Mouse (Mus musculus) E14TG2a.4 (cell line): ENCODE results near the gene Pf4.

Experiments used
- H3K27me3 ChIP-seq: 2 replicates; pipeline ENCODE4 v1.6.1; 2014; ENCODE audit warnings: low read length, control low read depth; ENCODE audit not compliant: insufficient read depth
- H3K36me3 ChIP-seq: 2 replicates; pipeline ENCODE4 v1.6.1; 2014; ENCODE audit warnings: low read length, control low read depth; ENCODE audit not compliant: insufficient read depth
- H3K4me1 ChIP-seq: replicated peaks from 2 replicates; pipeline ENCODE4 v1.6.1; 2014; ENCODE audit warnings: low read depth, low read length, control low read depth
- H3K4me3 ChIP-seq: replicated peaks from 2 replicates; pipeline ENCODE4 v1.5.1; 2014; ENCODE audit warnings: mild to moderate bottlenecking, low read length
- H3K9me3 ChIP-seq: 2 replicates; pipeline ENCODE4 v1.6.1; 2014; ENCODE audit warnings: low read length, control low read depth
- CTCF ChIP-seq: conservative IDR thresholded peaks from 2 replicates; pipeline ENCODE4 v1.5.1; 2014; ENCODE audit warnings: low read length
- NANOG ChIP-seq: IDR thresholded peaks from 2 replicates; pipeline ENCODE4 v1.6.1; 2014; ENCODE audit warnings: borderline replicate concordance, low read length, mixed read lengths
- POU5F1 ChIP-seq: IDR thresholded peaks from 2 replicates; pipeline ENCODE4 v1.6.1; 2014; ENCODE audit warnings: low read length, borderline replicate concordance

Gene Pf4

DNA sequence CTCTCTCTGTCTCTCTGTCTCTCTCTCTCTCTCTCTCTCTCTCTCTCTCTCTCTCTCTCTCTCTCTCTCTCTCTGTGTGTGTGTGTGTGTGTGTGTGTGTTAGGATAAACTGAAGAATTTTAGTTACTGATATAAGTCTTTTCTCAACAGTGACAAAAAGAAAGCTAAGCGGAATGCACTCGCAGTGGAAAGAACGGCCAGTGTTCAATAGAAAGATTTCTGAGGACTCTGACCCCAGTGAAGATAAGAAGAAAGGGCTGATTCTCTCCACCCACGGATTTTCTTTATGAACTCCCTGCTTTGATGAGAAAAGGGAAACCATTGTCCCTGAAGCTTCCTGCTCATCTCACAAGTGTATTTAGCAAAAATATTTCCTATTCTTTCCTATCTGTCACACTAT, 11.9 kb upstream of the Pf4 start:
- Histone ChIP-seq H3K27me3 (peaks cover 24% of the 10 kb centered on the region), H3K9me3 (no peaks in the 10 kb centered on the region), H3K4me3 (no peak overlapping the region), H3K4me1 (peaks cover 24% of the 10 kb centered on the region), H3K36me3 (no peaks in the 10 kb centered on the region)
- TF ChIP-seq NANOG = no peak
- no peak for TF ChIP-seq POU5F1
- no peak for TF ChIP-seq CTCF

DNA sequence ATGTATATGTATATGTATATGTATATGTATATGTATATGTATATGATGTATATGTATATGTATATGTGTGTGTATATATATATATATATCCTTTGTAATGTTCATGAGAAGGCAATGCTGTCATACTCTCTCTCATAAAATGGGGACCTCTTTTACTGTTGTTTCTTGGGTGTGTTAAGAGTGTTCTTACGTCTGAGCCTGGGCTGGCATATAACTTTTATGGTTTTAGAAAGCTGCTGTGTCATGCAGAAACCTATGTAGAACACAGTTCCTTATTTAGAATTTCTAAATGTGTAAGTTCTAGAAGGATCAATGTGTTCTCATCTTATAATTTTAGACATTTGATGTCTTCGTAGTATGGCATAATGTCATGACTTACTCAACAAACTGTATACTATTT, 11.4 kb upstream of the Pf4 start:
- Histone ChIP-seq H3K27me3 (peaks cover 24% of the 10 kb centered on the region), H3K4me1 (peaks cover 24% of the 10 kb centered on the region), H3K9me3 (no peaks in the 10 kb centered on the region), H3K36me3 (no peaks in the 10 kb centered on the region), H3K4me3 (no peak overlapping the region)
- TF ChIP-seq NANOG (no peak), POU5F1 (no peak), CTCF (no peak)

DNA sequence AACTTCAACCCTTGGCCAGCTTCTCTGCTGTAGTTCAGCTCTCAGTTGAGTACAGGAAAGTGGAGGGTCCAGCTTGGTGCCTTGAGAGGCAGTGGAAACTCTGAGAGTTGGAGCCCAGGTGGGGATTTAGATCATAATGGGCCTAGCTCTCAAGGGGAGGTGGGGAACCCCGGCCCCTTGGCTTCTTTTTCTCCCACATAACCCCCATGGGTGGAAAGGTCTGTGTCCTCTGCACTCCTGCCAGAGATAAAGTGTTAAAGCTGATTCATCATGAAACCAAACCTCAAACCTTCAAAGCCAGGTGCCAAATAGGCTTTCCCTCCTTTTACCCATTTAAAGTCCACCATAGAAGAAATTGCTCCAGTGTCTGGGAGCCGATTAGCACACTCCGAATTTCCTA, 10.4 kb upstream of the Pf4 start:
- TF ChIP-seq NANOG (no peak), POU5F1 (no peak), CTCF (no peak)
- H3K4me3 ChIP-seq = no peak overlapping the region
- no peaks in the 10 kb centered on the region for H3K9me3 ChIP-seq
- peaks cover 24% of the 10 kb centered on the region for H3K27me3 ChIP-seq
- H3K36me3 ChIP-seq = no peaks in the 10 kb centered on the region
- peaks cover 24% of the 10 kb centered on the region for H3K4me1 ChIP-seq

DNA sequence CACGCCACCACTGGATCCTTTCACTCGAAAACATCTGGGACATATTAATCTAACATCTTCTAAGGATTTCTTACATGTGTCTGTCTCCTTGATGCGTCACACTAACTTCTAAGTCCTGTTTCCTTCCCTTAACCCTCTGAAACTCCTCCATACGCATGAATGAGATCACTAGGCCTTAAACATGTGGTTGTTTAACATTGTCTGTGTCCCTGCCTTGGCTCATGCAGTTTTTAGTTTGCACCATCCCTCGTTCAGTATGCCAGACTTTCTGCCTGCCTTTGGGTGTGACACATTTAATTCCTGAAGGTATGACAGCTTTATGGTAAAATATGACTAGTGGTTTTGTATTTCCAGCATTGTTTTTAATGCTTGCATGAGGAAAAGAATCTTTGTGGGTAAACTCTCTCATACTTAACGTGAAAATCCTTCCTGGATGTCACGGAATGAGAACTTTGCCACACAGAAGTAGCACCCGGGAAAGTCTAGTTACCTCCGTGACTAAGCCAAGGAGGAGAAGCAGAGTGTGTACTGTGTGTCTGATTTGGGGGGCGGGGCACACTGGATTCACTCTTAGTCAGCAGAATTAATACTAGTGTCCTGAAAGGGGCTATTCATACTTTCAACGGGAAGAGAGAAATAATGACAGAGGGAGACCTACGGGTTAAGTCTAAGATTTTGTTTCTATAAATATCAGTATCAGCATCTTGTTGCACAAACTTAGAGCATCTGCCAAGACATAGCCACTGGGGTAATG, 8.1 kb upstream of the Pf4 start:
- Histone ChIP-seq H3K36me3 (no peaks in the 10 kb centered on the region), H3K4me1 (peaks cover 9% of the 10 kb centered on the region; the same call in 1 of the 2 replicates), H3K9me3 (no peaks in the 10 kb centered on the region), H3K27me3 (peaks cover 18% of the 10 kb centered on the region), H3K4me3 (no peak overlapping the region)
- no peak for TF ChIP-seq POU5F1
- TF ChIP-seq NANOG = no peak
- no peak for TF ChIP-seq CTCF

DNA sequence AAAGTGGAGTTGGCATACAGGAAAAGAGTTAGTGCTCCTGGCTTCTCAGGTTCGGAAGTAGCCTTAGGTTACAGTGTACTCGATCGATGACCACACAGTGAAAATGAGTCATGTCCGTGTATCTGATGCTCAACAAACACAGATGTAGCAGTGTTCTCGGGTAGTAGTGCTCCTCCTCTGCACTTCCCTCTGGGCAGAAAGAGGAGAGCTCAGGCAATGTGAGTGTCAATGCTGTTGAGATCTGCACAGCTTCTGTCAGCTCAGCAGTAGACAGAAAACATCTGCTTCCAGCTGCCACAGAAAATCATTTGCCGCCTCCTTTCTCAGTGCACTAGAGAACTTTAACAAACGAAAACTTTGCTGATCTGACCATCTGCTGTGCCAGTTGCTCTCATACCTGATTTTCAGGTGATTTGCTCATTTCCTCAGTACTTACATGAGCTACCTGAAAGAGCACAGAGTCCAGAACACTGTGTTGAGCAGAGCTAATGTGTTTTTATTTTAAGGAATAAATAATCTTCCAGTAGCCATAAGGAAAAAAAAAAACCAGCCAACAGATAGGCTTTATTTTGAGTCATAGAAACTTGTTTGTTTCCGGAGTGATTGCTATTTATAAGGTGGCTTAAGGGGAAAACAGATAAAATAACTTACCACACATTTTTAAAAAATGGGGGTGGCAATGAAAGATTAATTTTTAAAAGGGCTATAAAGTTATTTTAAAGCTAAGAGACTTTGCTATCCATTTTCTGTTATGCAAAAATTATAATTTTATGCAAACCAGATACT, 6.2 kb upstream of the Pf4 start:
- Histone ChIP-seq H3K4me3 (no peak overlapping the region), H3K4me1 (peaks cover 3% of the 10 kb centered on the region; the same call in 1 of the 2 replicates), H3K27me3 (peaks cover 6% of the 10 kb centered on the region; the same call in 1 of the 2 replicates), H3K9me3 (no peaks in the 10 kb centered on the region), H3K36me3 (no peaks in the 10 kb centered on the region)
- no peak for TF ChIP-seq CTCF
- TF ChIP-seq POU5F1 = no peak
- no peak for TF ChIP-seq NANOG

- H3K27me3 ChIP-seq = no peaks in the 10 kb centered on the region
- TF ChIP-seq CTCF (no peak), POU5F1 (no peak), NANOG (no peak)
- H3K4me3 ChIP-seq = no peak within 1 kb of the TSS
- no peaks in the 10 kb centered on the region for H3K36me3 ChIP-seq
- H3K9me3 ChIP-seq = no peaks in the 10 kb centered on the region
- H3K4me1 ChIP-seq = peaks cover 3% of the 10 kb centered on the region; the same call in 1 of the 2 replicates
Observed at GRCm38 (mm10) chr5:90768218-90768617, 4.0 kb upstream of the Pf4 start, which contains the start of gene Ppbp. Ppbp (plus strand) TSS chr5:90768518.

DNA sequence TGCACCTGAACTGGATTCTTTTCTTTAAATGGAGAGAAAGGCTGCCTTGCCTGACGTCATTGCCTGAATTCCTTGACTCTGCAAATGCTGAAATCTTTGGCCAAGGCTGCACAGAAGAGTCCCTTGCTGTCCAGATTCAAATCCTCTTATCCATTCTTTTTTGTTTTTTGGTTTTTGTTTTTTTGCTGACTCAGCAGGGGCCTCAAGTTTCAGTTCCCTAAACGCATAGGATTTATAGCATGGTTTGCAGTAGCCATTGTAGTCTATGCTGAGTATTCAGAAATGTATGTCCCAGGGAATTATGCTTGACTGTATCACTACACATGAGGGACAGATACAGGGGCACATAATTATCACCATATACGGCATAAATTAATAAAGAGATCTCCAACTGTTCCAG, 866 bp upstream of the Pf4 start:
- no peaks in the 10 kb centered on the region for H3K27me3 ChIP-seq
- no peak for TF ChIP-seq POU5F1
- no peak for TF ChIP-seq NANOG
- no peak for TF ChIP-seq CTCF
- H3K36me3 ChIP-seq = no peaks in the 10 kb centered on the region
- H3K4me1 ChIP-seq = peaks cover 3% of the 10 kb centered on the region; the same call in 1 of the 2 replicates
- H3K4me3 ChIP-seq = no peak overlapping the region
- no peaks in the 10 kb centered on the region for H3K9me3 ChIP-seq

DNA sequence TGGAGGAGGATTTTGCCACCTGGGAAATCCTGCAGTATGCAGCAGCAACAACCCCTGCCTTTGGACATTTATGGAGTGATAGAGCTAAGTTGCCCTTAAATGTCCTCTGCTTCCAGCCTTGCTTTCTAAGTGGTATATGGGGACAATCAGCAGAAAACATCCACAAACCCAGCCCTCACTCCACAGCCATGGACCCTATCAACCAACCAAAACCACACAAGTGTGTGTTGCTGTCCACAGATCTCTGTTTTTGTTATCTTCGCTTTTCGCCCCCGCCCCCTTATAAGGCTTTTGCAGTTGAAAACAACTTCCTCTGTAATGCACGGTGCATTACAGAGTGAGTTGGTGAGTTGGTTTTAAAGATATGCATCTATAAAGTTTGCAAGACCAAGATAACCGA, 3.3 kb downstream of the Pf4 start:
- H3K4me1 ChIP-seq = peaks cover 13% of the 10 kb centered on the region
- TF ChIP-seq CTCF (no peak), NANOG (no peak), POU5F1 (no peak)
- no peaks in the 10 kb centered on the region for H3K36me3 ChIP-seq
- H3K4me3 ChIP-seq = no peak overlapping the region
- no peaks in the 10 kb centered on the region for H3K9me3 ChIP-seq
- no peaks in the 10 kb centered on the region for H3K27me3 ChIP-seq

- TF ChIP-seq NANOG (no peak), POU5F1 (no peak), CTCF (no peak)
- Histone ChIP-seq H3K4me1 (peaks cover 13% of the 10 kb centered on the region), H3K9me3 (no peaks in the 10 kb centered on the region), H3K27me3 (no peaks in the 10 kb centered on the region), H3K36me3 (no peaks in the 10 kb centered on the region), H3K4me3 (no peak overlapping the region)
Observed at GRCm38 (mm10) chr5:90777621-90778020, 5.4 kb downstream of the Pf4 start.
